Mouse (Mus musculus): ENCODE results near the gene Fzd7. TPM values are rescaled to one million over a fixed set of nuclear protein-coding genes. Genes with fewer than 3 reads are reported as not detected.

Fzd7 gene
- polyA plus RNA-seq, 1 experiment from 2014 or later, result 17.9 TPM

- Histone ChIP-seq H3K9me3 (replicated peaks; ENCODE audit: low read length) (no peaks in the 10 kb centered on the region), H3K4me1 (replicated peaks; ENCODE audit: insufficient read depth, low read length) (no peaks in the 10 kb centered on the region), H3K4me3 (replicated peaks; ENCODE audit: low read depth, low read length) (no peak overlapping the region), H3K27me3 (ENCODE audit: insufficient read depth, low read length) (no peaks in the 10 kb centered on the region), H3K36me3 (ENCODE audit: insufficient read depth, low read length) (no peaks in the 10 kb centered on the region), H3K27ac (no peak overlapping the region), H3K9ac (ENCODE audit: low read depth, low read length) (no peak overlapping the region), H3K4me2 (ENCODE audit: low read length) (no peak overlapping the region)
- ATAC-seq (replicated peaks; ENCODE audit: low FRiP score, low read depth), result no peak
- TF ChIP-seq CTCF (IDR thresholded peaks at IDR 0.05; ENCODE audit: low read depth), result no peak
- 69% methylated on average over 6 of the region's 6 CpGs for WGBS
- no peak for DNase-seq (ENCODE audit: low spot score)
Measured at GRCm38 (mm10) chr1:59527219-59527618, 45.0 kb downstream of the Fzd7 start.

- no peak overlapping the region for H3K27ac ChIP-seq
- WGBS, result 22% methylated on average over 5 of the region's 5 CpGs
- no peaks in the 10 kb centered on the region for H3K9me3 ChIP-seq (replicated peaks; ENCODE audit: low read length)
- H3K4me3 ChIP-seq (replicated peaks; ENCODE audit: low read depth, low read length), result no peak overlapping the region
- H3K36me3 ChIP-seq (ENCODE audit: insufficient read depth, low read length), result no peaks in the 10 kb centered on the region
- H3K4me1 ChIP-seq (replicated peaks; ENCODE audit: insufficient read depth, low read length), result peaks cover 5% of the 10 kb centered on the region; the same call in 1 of the 2 replicates
- ATAC-seq (replicated peaks; ENCODE audit: low FRiP score, low read depth), result no peak
- TF ChIP-seq CTCF (IDR thresholded peaks at IDR 0.05; ENCODE audit: low read depth), result no peak
- no peak for DNase-seq (ENCODE audit: low spot score)
- H3K27me3 ChIP-seq (ENCODE audit: insufficient read depth, low read length), result no peaks in the 10 kb centered on the region
- H3K4me2 ChIP-seq (ENCODE audit: low read length), result no peak overlapping the region
- H3K9ac ChIP-seq (ENCODE audit: low read depth, low read length), result no peak overlapping the region
Measured at GRCm38 (mm10) chr1:59534976-59535810, 53.0 kb downstream of the Fzd7 start.

Other genes starting within 250 kb of the Fzd7 start
- gene Als2, start 245.2 kb upstream of the Fzd7 start, polyA plus RNA-seq (2015; fragmentation: Nextera tagmentation; extraction: Ambion mirVana), result 6.0 and 7.3 TPM in 2 replicates
- gene Cdk15, start 225.5 kb upstream of the Fzd7 start, polyA plus RNA-seq (2015; fragmentation: Nextera tagmentation; extraction: Ambion mirVana), result 0.84 and 0.89 TPM in 2 replicates
- 1.6 and 2.5 TPM in 2 replicates for gene Gm973, start 33.8 kb downstream of the Fzd7 start, polyA plus RNA-seq (2015; fragmentation: Nextera tagmentation; extraction: Ambion mirVana)
- 414 and 416 TPM in 2 replicates for gene Sumo1, start 188.4 kb downstream of the Fzd7 start, polyA plus RNA-seq (2015; fragmentation: Nextera tagmentation; extraction: Ambion mirVana)
- 162 and 173 TPM in 2 replicates for gene Nop58, start 202.5 kb downstream of the Fzd7 start, polyA plus RNA-seq (2015; fragmentation: Nextera tagmentation; extraction: Ambion mirVana)